Mouse (Mus musculus) cortical plate, adult 2 months (tissue): ENCODE measurements around the gene Sult2b1.

Experiments used
- CTCF ChIP-seq: fragments of 200-500 bp; IDR thresholded peaks from 2 replicates; pipeline ENCODE4 v1.5.1; 2011; ENCODE audit warnings: mild to moderate bottlenecking, control low read depth, low read length; ENCODE audit not compliant: insufficient read depth; ENCODE audit errors: extremely low read depth
- POLR2A ChIP-seq: fragments of 200-500 bp; IDR thresholded peaks from 2 replicates; pipeline ENCODE4 v1.6.1; 2011; ENCODE audit warnings: mild to moderate bottlenecking, low read length, control low read depth; ENCODE audit not compliant: insufficient read depth; ENCODE audit errors: extremely low read depth

DNA sequence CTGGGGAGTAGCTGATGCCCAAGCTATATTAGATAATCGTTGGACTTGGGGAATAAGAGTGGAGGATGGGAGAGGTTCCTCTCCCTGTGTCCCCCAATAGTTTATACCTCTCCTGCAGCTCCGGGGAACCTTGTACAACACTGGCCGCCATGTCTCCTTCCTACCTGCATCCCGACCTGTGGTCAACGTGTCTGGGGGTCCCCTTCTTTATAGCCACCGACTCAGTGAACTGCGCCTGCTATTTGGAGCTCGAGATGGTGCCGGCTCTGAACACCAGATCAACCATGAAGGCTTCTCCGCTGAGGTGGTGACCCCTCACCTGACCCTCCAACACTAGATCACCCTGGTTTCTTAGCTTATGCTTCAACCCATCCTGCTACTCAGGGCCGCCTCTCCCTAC, 82.2 kb downstream of the Sult2b1 start:
- TF ChIP-seq POLR2A: no peak
- TF ChIP-seq CTCF: no peak
